Mouse (Mus musculus) embryo, embryonic 11.5 days (tissue): ENCODE results near the gene Rrn3.

Experiments
- DNase-seq: peaks from one replicate; pipeline ENCODE4 v3.0.0-alpha.2; 2012; ENCODE audit warnings: low read depth, low spot score

Rrn3 gene

GRCm38 (mm10) chr16:13848310-13848709 lies 67.8 kb downstream of the Rrn3 start:
- no peak for DNase-seq

- no peak for DNase-seq
Observed at GRCm38 (mm10) chr16:13851446-13851845, 70.9 kb downstream of the Rrn3 start.

- no peak for DNase-seq
Observed at GRCm38 (mm10) chr16:13853886-13854285, 73.4 kb downstream of the Rrn3 start.
